Mouse (Mus musculus) lung, postnatal 4 days (tissue): ENCODE measurements around the gene Sdk2.
A peak's percentile ranks its signal among the peaks of the same experiment; 100 is the strongest.

Source experiments
- DNase-seq, 2 experiments: peaks; one replicate each; pipeline ENCODE4 v3.0.0; 2021

Gene Sdk2

DNA sequence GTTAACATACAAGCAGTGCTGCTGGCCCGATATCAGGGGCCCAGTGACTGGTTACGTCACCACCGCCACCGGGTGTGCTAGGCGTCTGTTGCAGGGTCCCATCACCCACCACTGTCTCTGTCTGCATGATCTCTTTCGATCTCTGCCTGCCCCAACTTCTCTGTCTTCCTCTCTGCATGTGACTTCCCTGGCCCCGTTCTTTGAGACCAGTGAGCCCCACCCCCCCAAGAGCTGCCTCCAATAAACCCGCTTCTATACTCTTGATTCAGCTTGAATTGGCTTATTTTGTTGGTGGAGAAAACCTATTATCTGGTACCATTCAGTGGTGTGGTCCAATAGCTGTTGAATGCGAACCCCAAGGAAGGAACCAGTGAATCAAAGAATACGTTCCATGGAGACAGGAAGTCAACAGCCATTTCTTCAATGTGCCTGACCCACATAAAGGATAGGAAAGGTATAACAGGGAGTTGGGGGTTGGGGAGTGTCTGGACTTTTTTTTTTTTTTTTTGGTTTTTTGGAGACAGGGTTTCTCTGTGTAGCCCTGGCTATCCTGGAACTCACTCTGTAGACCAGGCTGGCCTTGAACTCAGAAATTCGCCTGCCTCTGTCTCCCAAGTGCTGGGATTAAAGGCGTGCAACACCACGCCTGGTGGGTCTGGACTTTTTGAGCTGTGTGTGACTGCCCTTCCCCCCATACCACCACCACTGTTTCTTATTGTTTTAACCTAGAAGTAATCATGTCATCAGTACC lies 279.2 kb downstream of the Sdk2 start:
- DNase-seq = no peak

DNA sequence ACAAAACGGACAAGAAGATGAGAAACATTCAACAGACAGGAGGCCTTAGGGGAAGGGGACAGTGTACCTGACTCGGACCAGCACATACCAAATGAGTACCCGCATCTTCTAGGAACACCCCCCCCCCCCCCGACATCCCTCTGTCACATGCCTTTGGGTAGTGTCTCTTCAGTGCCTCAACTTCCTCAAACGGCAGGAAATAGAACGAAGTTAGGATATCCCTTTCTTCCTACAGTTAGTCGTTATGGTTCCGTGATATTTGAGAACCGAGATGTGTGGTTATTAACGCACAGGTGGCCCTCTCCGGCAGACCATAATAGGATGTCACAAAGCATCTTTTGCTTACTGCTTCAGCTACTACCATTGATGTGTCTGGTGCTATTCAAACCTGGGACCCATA lies 279.8 kb downstream of the Sdk2 start:
- DNase-seq = no peak

DNA sequence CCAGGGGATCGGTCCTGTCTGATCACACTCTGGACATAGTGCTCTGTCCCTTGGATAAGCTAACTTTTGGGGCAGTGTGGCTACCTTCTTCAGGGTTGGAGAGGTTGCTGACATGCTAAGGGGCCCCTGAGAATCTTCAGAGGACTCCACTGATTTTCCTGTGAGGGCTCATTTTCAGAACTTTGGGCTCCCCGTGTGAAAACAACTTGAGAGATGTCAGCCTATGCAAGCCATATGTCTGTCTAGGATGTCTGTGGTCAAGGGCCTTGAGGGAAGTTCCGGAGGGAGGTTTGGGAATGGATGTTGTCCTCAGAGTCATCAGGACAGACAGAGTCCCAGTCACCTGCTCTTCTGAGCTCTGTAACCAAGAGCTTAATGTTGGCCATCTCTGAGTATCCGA lies 280.5 kb downstream of the Sdk2 start:
- no peak for DNase-seq

DNA sequence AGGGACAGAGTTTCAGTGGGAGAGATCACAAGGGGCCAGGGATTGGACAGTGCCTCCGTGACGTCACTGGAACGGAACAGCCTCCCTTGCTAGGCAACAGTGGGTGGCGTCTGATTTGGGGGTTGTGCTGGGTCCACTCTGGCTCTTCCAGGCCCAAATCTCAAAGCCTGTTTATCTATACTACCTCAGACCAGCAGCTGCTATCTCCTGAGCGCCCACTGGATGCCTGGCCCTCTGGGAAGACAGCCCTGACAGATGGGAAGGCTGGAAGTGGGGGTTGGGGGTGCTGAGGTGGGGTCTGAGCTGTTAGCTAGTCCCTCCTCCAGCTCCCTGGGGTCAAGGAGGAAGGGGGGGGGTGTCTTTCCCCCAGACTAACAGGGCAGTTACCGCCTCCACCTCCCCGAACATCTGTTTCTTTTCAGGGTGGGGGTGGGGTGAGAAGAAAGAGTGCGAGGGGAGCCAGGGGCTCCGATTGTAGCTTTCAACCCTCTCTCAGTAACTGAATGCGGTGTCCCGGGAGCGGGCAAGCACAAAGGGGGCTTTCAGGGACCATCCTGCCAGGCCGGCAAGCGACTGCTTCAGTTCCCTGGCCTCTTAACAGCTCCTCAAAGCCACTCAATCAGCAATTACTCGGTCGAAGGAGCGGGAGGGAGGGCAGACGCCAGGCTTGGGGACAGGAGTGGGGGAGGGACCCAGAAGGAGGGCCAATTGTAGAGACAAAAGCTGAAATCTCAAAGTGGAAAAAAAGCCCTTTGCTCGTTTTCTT lies 281.3 kb downstream of the Sdk2 start:
- DNase-seq = peak; percentile 72 to 88

DNA sequence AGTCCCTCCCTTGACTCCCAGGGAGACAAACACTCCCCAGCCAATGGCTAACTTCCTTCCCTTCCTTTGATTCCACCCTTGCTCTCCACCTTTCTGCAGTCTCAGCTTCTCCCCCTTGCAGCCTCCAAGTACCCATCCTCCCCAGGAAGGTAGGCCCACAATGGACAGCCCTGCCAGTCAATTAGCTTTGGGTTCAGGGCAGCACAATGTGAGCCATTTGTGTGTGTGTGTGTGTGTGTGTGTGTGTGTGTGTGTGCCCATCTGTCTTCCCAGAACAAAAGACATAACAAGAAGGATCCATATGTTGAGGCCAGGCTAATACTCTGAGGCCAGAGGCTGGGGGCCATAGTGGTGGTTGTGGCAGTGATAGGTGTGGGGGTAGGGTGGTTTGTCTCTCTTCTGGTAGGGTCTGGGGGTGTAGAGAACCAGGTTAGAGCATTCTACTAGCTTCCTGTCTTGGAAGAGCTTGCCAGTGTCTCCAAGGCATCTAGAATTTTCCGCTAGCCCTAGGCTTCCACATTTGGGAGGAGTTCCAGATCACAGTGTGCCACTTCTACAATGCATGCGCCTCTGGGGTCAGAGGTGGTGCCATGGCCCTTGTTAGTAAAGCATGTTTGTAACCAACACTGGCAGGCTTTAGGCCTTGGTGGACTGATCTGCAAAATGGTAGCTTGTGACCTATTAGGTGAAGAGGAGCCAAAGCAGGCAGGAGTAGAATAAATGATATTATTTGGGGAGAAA lies 282.0 kb downstream of the Sdk2 start:
- no peak for DNase-seq

DNA sequence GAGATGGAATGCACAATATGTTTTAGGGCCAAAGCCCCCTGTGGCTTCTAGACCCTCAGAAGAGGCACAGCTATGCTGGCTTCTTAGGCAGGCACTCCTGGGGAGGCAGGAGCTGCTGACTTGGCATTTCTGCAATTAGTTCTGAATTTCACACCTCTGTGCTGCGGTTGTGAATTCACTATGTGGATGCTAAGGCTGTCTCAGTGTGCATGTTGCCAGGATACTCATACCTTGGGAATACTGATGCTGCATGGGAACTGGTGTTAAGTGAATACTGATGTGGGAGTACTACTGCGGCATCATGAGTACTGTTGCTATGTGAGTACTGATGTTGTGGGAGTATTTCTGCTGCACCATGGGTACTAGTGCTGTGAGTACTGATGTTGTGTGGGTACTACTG lies 284.4 kb downstream of the Sdk2 start:
- no peak for DNase-seq

DNA sequence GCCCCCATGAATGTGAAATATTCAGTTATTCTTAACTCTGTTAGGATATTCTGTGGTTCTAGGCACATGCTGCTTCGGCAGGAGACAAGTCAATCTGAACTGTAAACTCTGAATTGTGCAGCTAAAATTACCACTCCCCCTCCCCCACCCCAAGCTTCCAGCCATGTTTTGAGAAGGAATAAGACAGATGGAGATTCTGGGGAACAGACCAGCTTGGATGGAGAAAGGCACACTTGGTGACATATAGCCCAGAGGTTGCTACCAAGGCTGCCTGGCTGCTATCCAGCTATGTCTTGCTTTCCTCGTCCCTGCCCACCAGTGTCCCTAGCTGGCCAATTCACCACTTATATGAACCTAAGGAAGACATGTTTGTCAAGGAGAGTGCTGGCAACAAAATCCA lies 284.8 kb downstream of the Sdk2 start:
- DNase-seq = no peak

DNA sequence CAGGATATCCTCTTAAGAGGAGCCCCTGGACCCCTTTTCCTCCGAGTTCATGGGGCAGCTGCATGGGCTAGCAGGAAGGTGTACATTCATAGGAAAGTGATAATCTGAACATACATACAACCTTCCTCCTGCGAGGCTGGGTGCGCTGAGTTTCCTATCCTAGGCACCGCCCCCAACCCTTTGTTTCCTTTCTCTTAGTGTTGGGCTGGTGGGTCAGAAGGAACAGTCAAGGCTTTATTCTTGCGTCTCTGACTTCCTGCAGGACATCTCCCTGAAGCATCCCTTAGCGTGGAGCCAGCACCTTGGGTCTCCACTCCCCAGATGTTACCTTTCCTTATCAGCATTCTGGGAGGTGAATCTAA lies 287.2 kb downstream of the Sdk2 start:
- DNase-seq = no peak

DNA sequence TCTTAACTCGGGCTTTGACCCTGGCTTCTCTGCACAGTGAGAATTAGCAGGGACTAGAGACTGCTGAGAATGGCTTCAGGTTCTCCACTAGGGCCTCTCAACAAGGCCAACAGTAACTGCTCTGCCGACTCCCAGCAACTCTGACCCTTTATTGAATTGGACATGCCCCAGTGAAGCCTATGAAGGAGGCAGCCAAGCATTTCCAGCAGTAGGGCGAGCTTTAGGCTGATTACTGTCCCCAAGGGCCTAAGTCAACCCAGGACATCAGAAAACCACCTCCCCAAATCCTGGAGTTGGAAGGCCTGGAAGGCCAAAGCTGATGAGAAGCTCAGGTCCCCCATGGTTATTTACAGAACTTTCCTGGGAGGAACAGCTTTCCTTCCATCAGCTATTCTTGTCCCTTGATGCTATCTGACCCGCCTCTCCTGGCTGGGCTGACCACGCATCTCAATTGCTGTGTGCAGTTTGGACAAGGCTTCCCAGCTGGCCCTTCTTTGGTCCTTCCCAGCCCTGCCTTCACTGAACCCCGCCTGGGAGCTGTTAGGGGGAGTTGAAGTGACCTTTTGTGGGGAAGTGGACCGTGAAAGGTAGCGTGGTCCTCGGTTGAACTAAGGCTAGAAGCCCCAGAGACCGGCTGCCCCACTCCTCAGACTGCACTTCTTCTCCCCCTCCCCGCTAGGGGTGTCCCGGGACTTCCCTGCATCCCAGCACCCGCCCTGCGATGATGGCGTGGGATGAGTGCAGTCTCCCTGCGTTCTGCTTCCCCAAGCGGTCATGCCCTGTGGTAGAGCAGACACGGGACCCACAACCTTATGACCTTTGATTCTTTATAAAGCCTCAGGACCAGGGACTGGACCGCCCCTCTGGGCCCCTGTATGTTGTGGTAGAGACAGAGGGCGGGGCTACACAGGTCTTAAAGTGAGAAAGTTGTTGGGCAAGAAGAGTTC lies 287.8 kb downstream of the Sdk2 start:
- peak; percentile 56 to 64 for DNase-seq

DNA sequence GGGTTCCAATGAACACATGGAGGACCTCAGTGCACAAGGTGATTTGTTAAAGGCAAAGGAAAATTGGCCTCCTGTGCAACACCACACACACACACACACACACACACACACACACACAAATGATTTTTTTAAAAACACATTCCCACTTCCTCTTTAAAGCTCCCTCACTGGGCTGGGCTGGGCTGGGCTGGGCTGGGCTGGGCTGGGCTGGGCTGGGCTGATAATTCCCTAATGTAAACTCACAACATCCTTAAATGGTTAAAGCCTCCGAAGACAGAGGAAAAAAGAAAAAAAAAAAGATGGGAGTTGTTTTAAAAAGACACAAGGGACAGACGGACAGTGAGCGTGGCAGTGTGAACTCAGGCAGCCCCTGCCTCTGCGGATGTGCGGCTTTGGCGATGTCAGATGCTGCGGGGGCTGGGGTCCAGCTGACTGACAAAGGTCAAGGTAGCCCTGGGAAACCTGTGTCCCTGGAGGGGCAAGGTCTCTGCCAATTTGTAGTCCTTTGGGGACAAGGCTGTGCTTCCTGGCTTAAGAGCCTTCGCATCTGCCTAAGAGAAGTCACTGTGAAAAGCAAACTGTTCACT lies 288.9 kb downstream of the Sdk2 start:
- no peak for DNase-seq

DNA sequence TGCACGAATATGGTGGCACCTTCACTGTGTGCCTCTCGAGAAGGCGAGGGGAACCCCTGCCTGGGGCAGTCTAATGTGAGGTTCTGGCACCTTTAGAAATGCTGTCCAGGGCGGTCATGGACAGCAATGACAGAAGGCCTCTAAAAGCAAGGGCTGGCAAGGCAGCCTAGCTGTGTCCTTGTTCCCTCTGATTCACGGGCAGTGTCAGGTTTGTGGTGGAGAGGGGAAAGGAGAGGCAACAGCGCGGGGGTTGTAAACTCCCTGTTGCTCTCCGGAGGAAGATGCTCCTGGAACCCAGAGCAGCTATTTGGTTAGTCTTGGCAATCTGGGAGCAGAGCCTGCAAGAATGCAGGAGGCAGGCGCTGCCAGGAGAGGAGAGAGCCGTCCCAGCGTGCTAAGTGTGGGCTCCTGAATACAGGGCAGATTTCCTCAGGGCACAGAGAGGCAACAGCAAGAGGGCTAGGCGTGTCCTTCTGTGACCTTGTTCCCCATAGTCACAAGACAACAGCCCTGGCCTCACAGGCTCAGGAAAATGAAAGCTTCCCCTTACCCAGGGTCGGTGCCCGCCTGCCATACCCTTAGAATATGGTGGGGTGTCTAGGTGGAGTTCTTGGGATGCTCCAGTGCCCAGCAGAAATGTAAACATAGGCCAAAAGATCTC lies 289.9 kb downstream of the Sdk2 start:
- DNase-seq = no peak

DNA sequence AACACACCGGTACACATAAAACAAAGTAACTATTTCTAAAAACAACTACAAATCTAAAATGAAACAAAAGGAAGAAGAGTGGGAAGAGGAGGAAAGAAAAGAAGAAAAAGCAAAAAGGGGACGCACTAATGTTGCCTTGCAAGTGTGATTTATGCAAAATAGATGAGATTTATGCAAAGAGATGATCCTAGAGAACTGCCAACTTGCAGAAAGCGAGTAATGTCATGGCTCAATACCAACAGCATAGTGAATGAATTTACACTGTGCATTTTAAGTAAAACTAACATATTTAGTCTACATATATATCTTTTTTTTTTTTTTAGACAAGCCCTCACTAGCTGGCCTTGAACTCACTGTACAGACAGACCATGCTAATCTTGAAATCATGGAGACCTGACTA lies 292.1 kb downstream of the Sdk2 start:
- no peak for DNase-seq

DNA sequence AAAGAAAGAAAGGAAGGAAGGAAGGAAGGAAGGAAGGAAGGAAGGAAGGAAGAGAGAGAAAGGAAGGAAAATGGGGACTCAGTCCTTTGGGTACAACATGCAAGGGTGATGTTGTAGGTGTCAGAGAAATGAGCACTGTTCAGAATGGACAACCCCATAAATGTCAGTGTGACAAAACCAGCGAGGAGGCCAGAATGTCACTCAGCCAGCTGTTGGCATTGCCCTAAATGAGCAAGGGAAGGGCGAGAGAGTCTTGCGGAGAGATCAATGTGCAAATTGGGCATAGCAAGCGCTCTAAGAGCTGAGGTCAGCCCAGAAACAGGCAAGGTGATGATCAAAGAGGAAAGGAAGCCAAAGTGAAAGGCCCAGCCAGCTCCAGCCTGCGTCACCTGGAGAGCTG lies 293.7 kb downstream of the Sdk2 start:
- DNase-seq = no peak

DNA sequence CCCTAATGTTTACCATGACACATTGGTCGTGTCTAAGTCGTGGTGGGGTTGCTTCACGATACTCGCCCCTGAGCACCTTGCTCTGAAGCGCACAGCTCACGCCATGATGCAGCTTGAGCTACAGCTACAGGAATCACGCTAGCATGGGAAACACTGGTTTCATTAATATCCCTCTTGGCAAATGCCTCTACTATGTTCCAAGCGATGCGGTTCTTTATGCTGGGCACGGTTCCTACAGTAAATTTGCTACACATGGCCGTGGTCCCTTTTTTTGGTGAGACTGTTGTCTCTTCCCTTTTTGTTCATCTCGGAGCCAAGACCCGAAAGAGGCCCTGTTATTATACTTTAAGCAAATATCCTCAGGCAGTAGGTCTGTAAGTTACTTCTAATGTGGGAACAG lies 295.7 kb downstream of the Sdk2 start:
- DNase-seq = no peak

DNA sequence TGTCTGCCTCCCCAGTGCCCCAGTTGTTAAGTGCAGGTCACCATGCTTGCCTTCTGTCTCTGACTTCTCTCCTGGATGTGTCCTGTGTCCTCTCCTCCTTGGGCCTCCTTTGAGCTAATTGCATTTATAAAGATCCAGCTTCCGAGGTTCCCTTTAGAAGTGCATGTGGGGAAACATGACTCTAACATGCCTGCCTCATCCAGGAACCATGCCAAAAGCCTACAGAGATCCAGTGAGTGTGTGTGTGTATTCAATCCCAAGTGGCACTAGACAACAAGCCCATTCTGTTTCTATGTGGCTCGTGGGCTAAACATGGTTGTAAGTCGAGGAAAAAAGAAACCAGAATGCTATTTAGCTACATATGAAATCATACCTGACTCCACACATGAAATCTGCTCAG lies 298.5 kb downstream of the Sdk2 start:
- DNase-seq = no peak

DNA sequence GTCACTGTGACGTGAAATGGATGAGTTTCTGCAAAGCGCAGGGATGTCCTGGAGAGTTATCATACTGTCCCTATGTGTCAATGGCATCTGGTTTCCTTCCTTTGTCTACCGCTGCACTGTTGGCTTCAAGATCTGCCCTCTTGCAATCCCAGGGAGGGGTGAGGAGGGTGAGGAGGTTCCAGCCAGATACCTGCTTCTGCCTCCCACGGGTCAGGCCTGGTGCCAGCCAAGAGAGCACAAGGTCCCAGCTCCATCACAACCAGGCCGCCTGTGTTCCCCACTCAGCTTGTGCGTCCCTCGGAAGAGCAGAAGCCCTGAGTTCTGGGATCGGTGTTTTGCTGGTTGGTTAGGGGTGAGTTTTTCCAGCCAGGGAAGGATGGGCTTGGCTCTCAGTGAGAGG lies 299.6 kb downstream of the Sdk2 start:
- no peak for DNase-seq

DNA sequence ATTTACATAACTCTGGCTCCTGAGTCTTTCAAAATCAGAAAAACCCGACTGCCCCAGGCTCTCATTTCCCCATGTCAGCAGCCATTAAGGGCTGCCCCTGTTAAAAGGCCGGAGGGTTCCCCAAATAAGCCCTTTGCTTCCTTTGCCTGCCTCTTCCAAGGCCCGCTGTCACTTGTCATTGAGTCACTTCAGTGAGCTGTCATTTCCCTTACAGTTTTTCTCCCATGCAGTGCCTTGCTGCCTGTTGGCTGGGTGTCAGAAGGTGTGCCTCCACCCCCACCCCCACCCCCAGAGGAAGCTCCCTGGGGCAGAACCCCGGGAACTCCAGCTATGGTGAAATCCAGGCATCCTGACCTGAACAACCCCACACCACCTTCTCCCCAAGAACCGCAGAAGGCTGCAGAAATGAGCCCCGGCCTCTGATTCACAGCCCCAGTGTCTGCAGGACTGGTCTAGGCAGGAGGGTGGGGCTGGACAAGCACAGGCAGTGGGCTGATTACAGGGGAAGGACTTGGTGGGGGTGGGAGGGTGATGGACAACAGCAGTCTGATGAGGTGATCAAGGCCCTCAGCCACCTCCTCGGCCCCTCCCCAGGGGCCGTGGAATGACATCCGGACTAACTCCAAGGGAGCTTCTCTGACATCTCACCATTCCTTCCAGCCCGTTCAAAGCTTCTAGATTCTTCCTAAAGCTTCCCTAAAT lies 300.4 kb downstream of the Sdk2 start:
- peak; percentile 60 to 86 for DNase-seq

DNA sequence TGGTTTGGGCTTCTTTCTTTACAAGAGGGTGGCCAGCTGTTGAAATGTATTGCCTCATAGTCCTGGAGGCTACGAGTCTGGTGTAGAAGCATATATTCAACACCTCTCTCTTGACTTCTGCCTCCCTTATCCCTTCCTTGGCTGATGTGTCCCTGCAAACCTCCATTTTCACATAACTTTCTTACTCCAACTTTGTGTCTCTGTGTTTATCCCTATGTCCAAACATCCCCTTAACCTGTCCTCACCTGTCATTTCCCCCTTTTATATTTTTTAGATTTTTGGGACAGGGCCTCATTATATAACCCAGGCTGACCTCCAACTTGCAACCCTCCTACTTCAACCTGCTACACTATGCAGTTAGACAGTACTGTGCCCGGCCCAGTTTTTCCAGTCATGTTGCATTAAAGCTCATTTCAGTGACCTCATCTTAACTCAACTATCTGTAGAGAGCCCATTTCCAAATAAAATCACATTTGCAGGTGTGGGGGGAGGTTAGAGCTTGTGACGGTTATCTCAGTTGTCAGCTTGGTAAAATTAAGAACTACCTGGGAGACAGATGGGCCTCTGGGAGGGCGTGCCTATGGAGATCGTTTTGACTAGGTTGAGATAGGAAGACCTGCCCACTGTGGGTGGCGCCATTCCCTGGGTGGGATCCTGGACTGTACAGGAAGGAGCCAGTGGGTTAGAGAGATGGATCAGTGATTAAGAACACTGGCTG lies 302.6 kb downstream of the Sdk2 start:
- DNase-seq = no peak

DNA sequence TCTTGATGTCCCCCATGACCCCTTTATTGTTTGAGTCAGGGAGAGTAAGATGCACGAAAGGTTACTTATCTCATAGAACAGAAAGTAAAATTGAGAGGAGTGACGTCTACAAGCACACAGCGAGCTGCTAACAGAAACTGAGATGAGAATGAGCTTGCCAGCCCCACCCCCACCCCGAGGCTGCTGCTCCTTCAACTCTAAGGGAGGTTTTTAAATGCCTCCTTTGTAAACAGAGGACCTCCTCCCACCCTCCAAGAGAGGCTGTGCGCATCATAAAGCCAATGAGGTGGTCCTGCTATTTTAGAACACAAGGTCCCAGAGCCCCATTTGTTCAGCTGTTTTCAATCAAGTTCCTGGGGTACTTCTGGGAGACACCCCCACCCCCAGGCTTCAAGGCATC lies 303.4 kb downstream of the Sdk2 start:
- no peak for DNase-seq

DNA sequence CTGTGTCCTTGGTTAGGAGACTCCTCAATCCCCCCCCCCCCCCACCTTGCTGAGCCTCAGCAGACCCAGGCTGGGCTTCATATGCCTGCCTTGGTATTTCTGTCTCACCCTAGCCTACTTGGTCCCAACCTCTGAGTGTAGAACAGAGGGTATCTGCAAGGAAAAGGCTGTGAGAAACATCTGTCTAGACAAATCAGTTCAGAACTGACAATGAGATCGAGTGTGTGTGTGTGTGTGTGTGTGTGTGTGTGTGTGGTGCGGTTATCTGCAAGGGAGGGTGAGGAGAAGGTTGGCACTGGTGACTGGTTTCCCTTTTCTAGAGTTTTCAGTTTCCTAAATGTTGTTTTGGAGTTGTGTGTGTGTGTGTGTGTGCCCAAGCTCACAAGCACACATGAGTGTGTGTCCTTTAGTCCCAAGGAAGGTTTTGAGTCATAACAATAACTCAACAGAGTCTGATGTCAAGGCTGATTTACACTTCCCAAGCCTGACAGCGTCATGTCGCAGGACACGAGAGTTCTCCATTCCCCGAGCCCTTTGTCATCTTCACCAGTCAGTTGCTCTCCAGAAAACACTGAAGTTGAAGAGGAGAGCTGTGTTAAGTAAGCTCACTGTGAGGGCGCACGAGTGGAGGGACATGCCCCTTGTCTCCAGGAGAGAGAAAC lies 304.6 kb downstream of the Sdk2 start:
- no peak for DNase-seq
